Mouse (Mus musculus): ENCODE data around the gene Ms4a6b. TPM values are rescaled to one million over a fixed set of nuclear protein-coding genes. Genes with fewer than 3 reads are reported as not detected.
"Not testable (repeated sequence)": the region's sequence is repeated elsewhere in the genome, so short reads cannot be mapped to it uniquely, and the experiment has no call there.

Gene Ms4a6b
- total RNA-seq, 2 experiments from 2014 or later: 141 to 270 TPM

- peak; percentile 43; the same call in 1 of the 2 replicates for ATAC-seq (ENCODE audit: poor library complexity, severe bottlenecking)
Observed at GRCm38 (mm10) chr19:11533421-11533820, 17.1 kb downstream of the Ms4a6b start.

GRCm38 (mm10) chr19:11533888-11534445, 17.7 kb downstream of the Ms4a6b start:
- no peak for ATAC-seq (ENCODE audit: poor library complexity, severe bottlenecking)

- ATAC-seq (ENCODE audit: poor library complexity, severe bottlenecking): no peak
Observed at GRCm38 (mm10) chr19:11536593-11536992, 20.3 kb downstream of the Ms4a6b start, which contains the start of gene Ms4a4d. Ms4a4d (plus strand) TSS chr19:11536801.

GRCm38 (mm10) chr19:11537336-11537735, 21.0 kb downstream of the Ms4a6b start:
- ATAC-seq (ENCODE audit: poor library complexity, severe bottlenecking): no peak

GRCm38 (mm10) chr19:11540166-11540821, 24.0 kb downstream of the Ms4a6b start:
- ATAC-seq (ENCODE audit: poor library complexity, severe bottlenecking): peak; percentile 85

GRCm38 (mm10) chr19:11544383-11544782, 28.1 kb downstream of the Ms4a6b start:
- ATAC-seq (ENCODE audit: poor library complexity, severe bottlenecking): not testable (repeated sequence)

GRCm38 (mm10) chr19:11547911-11548310, 31.6 kb downstream of the Ms4a6b start:
- no peak for ATAC-seq (ENCODE audit: poor library complexity, severe bottlenecking)

- ATAC-seq (ENCODE audit: poor library complexity, severe bottlenecking): no peak
Observed at GRCm38 (mm10) chr19:11554726-11555125, 38.4 kb downstream of the Ms4a6b start.

- ATAC-seq (ENCODE audit: poor library complexity, severe bottlenecking): peak; percentile 100
Observed at GRCm38 (mm10) chr19:11559560-11559959, 43.2 kb downstream of the Ms4a6b start.

GRCm38 (mm10) chr19:11574965-11575364, 58.7 kb downstream of the Ms4a6b start:
- ATAC-seq (ENCODE audit: poor library complexity, severe bottlenecking): no peak

Other genes starting within 250 kb of the Ms4a6b start
- not detected in 2 replicates for gene Ms4a5, start 232.6 kb upstream of the Ms4a6b start, total RNA-seq (2015)
- gene Ms4a5, start 232.6 kb upstream of the Ms4a6b start, total RNA-seq (2017): not detected in 2 replicates
- gene Ms4a14, start 202.1 kb upstream of the Ms4a6b start, total RNA-seq (2015): 0.09 and 0.13 TPM in 2 replicates
- gene Ms4a14, start 202.1 kb upstream of the Ms4a6b start, total RNA-seq (2017): not detected in 2 replicates
- 1.7 and 3.0 TPM in 2 replicates for gene Ms4a7, start 180.4 kb upstream of the Ms4a6b start, total RNA-seq (2015)
- gene Ms4a7, start 180.4 kb upstream of the Ms4a6b start, total RNA-seq (2017): 1.7 and 2.4 TPM in 2 replicates
- 35.8 and 41.7 TPM in 2 replicates for gene Ms4a4a, start 141.0 kb upstream of the Ms4a6b start, total RNA-seq (2015)
- gene Ms4a4a, start 141.0 kb upstream of the Ms4a6b start, total RNA-seq (2017): 6.0 and 7.4 TPM in 2 replicates
- gene Ms4a4c, start 111.7 kb upstream of the Ms4a6b start, total RNA-seq (2015): 412 and 535 TPM in 2 replicates
- 446 and 496 TPM in 2 replicates for gene Ms4a4c, start 111.7 kb upstream of the Ms4a6b start, total RNA-seq (2017)
- 53.5 and 63.3 TPM in 2 replicates for gene Ms4a4b, start 73.0 kb upstream of the Ms4a6b start, total RNA-seq (2015)
- 17.0 and 32.8 TPM in 2 replicates for gene Ms4a4b, start 73.0 kb upstream of the Ms4a6b start, total RNA-seq (2017)
- 815 and 879 TPM in 2 replicates for gene Ms4a6c, start 47.1 kb upstream of the Ms4a6b start, total RNA-seq (2015)
- gene Ms4a6c, start 47.1 kb upstream of the Ms4a6b start, total RNA-seq (2017): 614 and 767 TPM in 2 replicates
- 16.9 and 21.9 TPM in 2 replicates for gene Gm8369, start 30.6 kb upstream of the Ms4a6b start, total RNA-seq (2015)
- gene Gm8369, start 30.6 kb upstream of the Ms4a6b start, total RNA-seq (2017): 10.4 and 12.3 TPM in 2 replicates
- gene Ms4a4d, start 20.3 kb downstream of the Ms4a6b start, total RNA-seq (2015): 0.21 and 0.54 TPM in 2 replicates
- 0.53 TPM in 1 of 2 replicates, not detected in the other for gene Ms4a4d, start 20.3 kb downstream of the Ms4a6b start, total RNA-seq (2017)
- gene Ms4a6d, start 88.3 kb downstream of the Ms4a6b start, total RNA-seq (2015): 62.8 and 76.5 TPM in 2 replicates
- gene Ms4a6d, start 88.3 kb downstream of the Ms4a6b start, total RNA-seq (2017): 42.6 and 51.4 TPM in 2 replicates
- gene Ms4a2, start 107.2 kb downstream of the Ms4a6b start, total RNA-seq (2015): 47.4 and 50.5 TPM in 2 replicates
- 79.4 and 80.1 TPM in 2 replicates for gene Ms4a2, start 107.2 kb downstream of the Ms4a6b start, total RNA-seq (2017)
- 42.5 and 48.3 TPM in 2 replicates for gene Ms4a3, start 124.3 kb downstream of the Ms4a6b start, total RNA-seq (2015)
- 29.5 and 38.1 TPM in 2 replicates for gene Ms4a3, start 124.3 kb downstream of the Ms4a6b start, total RNA-seq (2017)
- gene Oosp2, start 144.0 kb downstream of the Ms4a6b start, total RNA-seq (2015): 0.51 TPM in 1 of 2 replicates, not detected in the other
- gene Oosp2, start 144.0 kb downstream of the Ms4a6b start, total RNA-seq (2017): not detected in 2 replicates
- 0.16 and 0.67 TPM in 2 replicates for gene Oosp1, start 174.6 kb downstream of the Ms4a6b start, total RNA-seq (2015)
- 1.1 TPM in 1 of 2 replicates, not detected in the other for gene Oosp1, start 174.6 kb downstream of the Ms4a6b start, total RNA-seq (2017)
- gene Oosp3, start 180.5 kb downstream of the Ms4a6b start, total RNA-seq (2015): not detected in 2 replicates
- gene Oosp3, start 180.5 kb downstream of the Ms4a6b start, total RNA-seq (2017): not detected in 2 replicates
- gene Gif, start 231.0 kb downstream of the Ms4a6b start, total RNA-seq (2015): not detected in 2 replicates
- gene Gif, start 231.0 kb downstream of the Ms4a6b start, total RNA-seq (2017): not detected in 2 replicates